Mouse (Mus musculus): Measurements from ENCODE around the gene A430089I19Rik.
"Not testable (repeated sequence)": the region's sequence is repeated elsewhere in the genome, so short reads cannot be mapped to it uniquely, and the experiment has no call there.

- not testable (repeated sequence) for TF ChIP-seq POLR2A (IDR thresholded peaks at IDR 0.05; ENCODE audit: control insufficient read depth, low read depth, low read length); CTCF (IDR thresholded peaks at IDR 0.05; ENCODE audit: control insufficient read depth, insufficient read depth, insufficient replicate concordance, low read depth, low read length)
Observed at GRCm38 (mm10) chr5:94306696-94307095, at the start of gene A430089I19Rik.
